Mouse (Mus musculus) heart, postnatal 10 days (tissue): ENCODE measurements at regions not wholly inside any gene's neighbourhood (a gene's known extent, or its start where the extent isn't known, plus 50 kb on each side); places are given as distances from the start of the nearest gene placed in this dataset.

Source experiments
- DNase-seq, 2 experiments: peaks; one replicate each; pipeline ENCODE4 v3.0.0; 2021
- intact Hi-C: fragments of 180-260 bp; cut with DNase I; formaldehyde crosslinking; loops from one replicate; pipeline ENCODE4 v1.15.1; 2025

DNA sequence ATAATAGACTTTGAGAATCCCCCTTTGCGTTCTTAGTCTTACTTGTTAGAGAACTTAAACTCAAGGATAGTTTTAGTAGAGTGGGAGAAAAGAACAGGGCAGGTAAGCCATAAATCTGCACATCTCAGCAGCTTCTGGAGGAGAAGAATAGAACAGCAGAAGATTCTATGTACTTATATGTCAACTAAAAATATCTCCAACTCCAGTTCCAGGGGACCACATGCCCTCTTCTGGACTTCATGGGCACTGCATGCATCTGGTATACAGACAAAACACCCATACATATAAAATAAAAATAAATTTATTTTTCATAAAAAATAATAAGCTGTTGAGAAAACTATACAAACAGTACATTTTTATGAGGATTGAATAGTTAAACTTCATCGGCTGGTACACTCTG, 196.4 kb downstream of the Mettl4 start:
- intact Hi-C loops: loop anchor here (5.0 kb wide), 1 partner anchor 791 kb away; no protein-coding TSS in a partner anchor
- peak; percentile 4 for DNase-seq

DNA sequence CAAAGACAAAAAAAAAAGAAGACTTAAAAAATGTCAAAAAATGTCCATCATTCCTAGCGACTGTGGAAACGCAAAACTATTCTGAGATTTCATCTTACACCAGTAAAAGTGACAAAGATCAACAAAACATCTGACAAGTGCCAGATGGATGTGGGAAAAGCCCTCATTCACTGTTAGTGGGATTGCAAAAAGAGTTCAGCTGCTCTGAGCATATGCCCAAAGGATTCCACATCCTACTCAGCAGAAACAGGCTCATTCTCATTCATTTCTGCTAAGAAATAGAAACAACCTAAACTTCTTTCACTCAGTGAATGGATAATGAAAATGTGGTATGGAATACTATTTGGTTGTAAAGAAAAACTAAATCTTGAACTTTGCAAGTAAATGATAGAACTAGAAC, 221.1 kb downstream of the Mettl4 start:
- no peak for DNase-seq
- intact Hi-C loops: no loop called here
